Mouse (Mus musculus): ENCODE data around the gene Ip6k3. TPM values are rescaled to one million over a fixed set of nuclear protein-coding genes. Genes with fewer than 3 reads are reported as not detected.

Ip6k3 gene
- 0.07 and 0.11 TPM in 2 replicates for polyA plus RNA-seq (2015; fragmentation: Nextera tagmentation; extraction: Ambion mirVana)

GRCm38 (mm10) chr17:27167545-27167944 is at the start of gene Ip6k3:
Gene Ip6k3 (minus strand): TSS chr17:27167795.
- H3K36me3 ChIP-seq: no peaks in the 10 kb centered on the region
- H3K27ac ChIP-seq: no peak within 1 kb of the TSS
- H3K4me2 ChIP-seq: no peak within 1 kb of the TSS
- H3K9ac ChIP-seq: no peak within 1 kb of the TSS
- no peaks in the 10 kb centered on the region for H3K4me1 ChIP-seq
- WGBS: 42% methylated on average over 4 of the region's 4 CpGs
- no peaks in the 10 kb centered on the region for H3K27me3 ChIP-seq
- H3K9me3 ChIP-seq: no peaks in the 10 kb centered on the region
- H3K4me3 ChIP-seq: no peak within 1 kb of the TSS
- ATAC-seq (ENCODE audit: borderline replicate concordance, extremely low read depth, low FRiP score, low TSS enrichment): no peak

GRCm38 (mm10) chr17:27212768-27213525 is 45.4 kb upstream of the Ip6k3 start:
- Histone ChIP-seq H3K9ac (no peak overlapping the region), H3K27ac (no peak overlapping the region), H3K9me3 (no peaks in the 10 kb centered on the region), H3K4me3 (no peak overlapping the region), H3K4me2 (no peak overlapping the region), H3K27me3 (peaks cover 7% of the 10 kb centered on the region), H3K36me3 (no peaks in the 10 kb centered on the region), H3K4me1 (0 out of 2 replicates have a peak, but pooled peaks cover 3% of the 10 kb centered on the region)
- peak; percentile 75; the same call in 1 of the 2 replicates for ATAC-seq (ENCODE audit: borderline replicate concordance, extremely low read depth, low FRiP score, low TSS enrichment)
- WGBS: 8% methylated on average over 11 of the region's 11 CpGs

GRCm38 (mm10) chr17:27212006-27212405 is 44.4 kb upstream of the Ip6k3 start:
- H3K27ac ChIP-seq: no peak overlapping the region
- 44% methylated on average over 6 of the region's 6 CpGs for WGBS
- 0 out of 2 replicates have a peak, but pooled peaks cover 3% of the 10 kb centered on the region for H3K4me1 ChIP-seq
- H3K9me3 ChIP-seq: no peaks in the 10 kb centered on the region
- H3K27me3 ChIP-seq: peaks cover 7% of the 10 kb centered on the region
- no peak overlapping the region for H3K9ac ChIP-seq
- H3K4me2 ChIP-seq: no peak overlapping the region
- no peak overlapping the region for H3K4me3 ChIP-seq
- ATAC-seq (ENCODE audit: borderline replicate concordance, extremely low read depth, low FRiP score, low TSS enrichment): no peak
- no peaks in the 10 kb centered on the region for H3K36me3 ChIP-seq

GRCm38 (mm10) chr17:27207113-27207707 is 39.6 kb upstream of the Ip6k3 start:
- H3K36me3 ChIP-seq: no peaks in the 10 kb centered on the region
- peaks cover 12% of the 10 kb centered on the region for H3K4me1 ChIP-seq
- no peak overlapping the region for H3K4me2 ChIP-seq
- ATAC-seq (ENCODE audit: borderline replicate concordance, extremely low read depth, low FRiP score, low TSS enrichment): no peak
- H3K27me3 ChIP-seq: peaks cover 7% of the 10 kb centered on the region
- no peak overlapping the region for H3K4me3 ChIP-seq
- H3K9me3 ChIP-seq: no peaks in the 10 kb centered on the region
- no peak overlapping the region for H3K27ac ChIP-seq
- 22% methylated on average over 11 of the region's 11 CpGs for WGBS
- H3K9ac ChIP-seq: no peak overlapping the region

GRCm38 (mm10) chr17:27204075-27204909 is 36.7 kb upstream of the Ip6k3 start, which contains the start of gene Lemd2:
Gene Lemd2 (minus strand): TSS chr17:27204469.
- WGBS: 3% methylated on average over 80 of the region's 97 CpGs
- H3K4me2 ChIP-seq: peak within 1 kb of the TSS; percentile 87
- H3K27ac ChIP-seq: peak within 1 kb of the TSS; percentile 95
- no peaks in the 10 kb centered on the region for H3K27me3 ChIP-seq
- H3K36me3 ChIP-seq: peaks cover 28% of the 10 kb centered on the region
- peaks cover 17% of the 10 kb centered on the region for H3K4me1 ChIP-seq
- H3K9me3 ChIP-seq: no peaks in the 10 kb centered on the region
- peak within 1 kb of the TSS; percentile 96 for H3K9ac ChIP-seq
- ATAC-seq (ENCODE audit: borderline replicate concordance, extremely low read depth, low FRiP score, low TSS enrichment): peak; percentile 95
- peak within 1 kb of the TSS; percentile 96 for H3K4me3 ChIP-seq

GRCm38 (mm10) chr17:27203358-27204074 is 35.9 kb upstream of the Ip6k3 start:
- Histone ChIP-seq H3K27ac (peak overlapping the region; percentile 95), H3K27me3 (no peaks in the 10 kb centered on the region), H3K36me3 (peaks cover 32% of the 10 kb centered on the region), H3K9ac (peak overlapping the region; percentile 96), H3K4me3 (peak overlapping the region; percentile 96), H3K4me2 (peak overlapping the region; percentile 87), H3K4me1 (peaks cover 17% of the 10 kb centered on the region), H3K9me3 (no peaks in the 10 kb centered on the region)
- under 1% methylated on average over 53 of the region's 74 CpGs for WGBS
- ATAC-seq (ENCODE audit: borderline replicate concordance, extremely low read depth, low FRiP score, low TSS enrichment): peak; percentile 25; the same call in 1 of the 2 replicates

GRCm38 (mm10) chr17:27202919-27203357 is 35.3 kb upstream of the Ip6k3 start:
- WGBS: 30% methylated on average over 14 of the region's 14 CpGs
- H3K9me3 ChIP-seq: no peaks in the 10 kb centered on the region
- H3K27me3 ChIP-seq: no peaks in the 10 kb centered on the region
- peak overlapping the region; percentile 95 for H3K27ac ChIP-seq
- peaks cover 37% of the 10 kb centered on the region for H3K36me3 ChIP-seq
- H3K9ac ChIP-seq: peak overlapping the region; percentile 96
- H3K4me3 ChIP-seq: peak overlapping the region; percentile 96
- peak overlapping the region; percentile 87 for H3K4me2 ChIP-seq
- ATAC-seq (ENCODE audit: borderline replicate concordance, extremely low read depth, low FRiP score, low TSS enrichment): no peak
- peaks cover 17% of the 10 kb centered on the region for H3K4me1 ChIP-seq

- H3K27ac ChIP-seq: no peak overlapping the region
- H3K4me1 ChIP-seq: peaks cover 17% of the 10 kb centered on the region
- H3K9ac ChIP-seq: no peak overlapping the region
- H3K4me2 ChIP-seq: no peak overlapping the region
- no peaks in the 10 kb centered on the region for H3K9me3 ChIP-seq
- no peak overlapping the region for H3K4me3 ChIP-seq
- H3K27me3 ChIP-seq: no peaks in the 10 kb centered on the region
- 82% methylated on average over 2 of the region's 2 CpGs for WGBS
- peaks cover 42% of the 10 kb centered on the region for H3K36me3 ChIP-seq
- no peak for ATAC-seq (ENCODE audit: borderline replicate concordance, extremely low read depth, low FRiP score, low TSS enrichment)
These were observed 34.4 kb upstream of the Ip6k3 start for GRCm38 (mm10) chr17:27201981-27202380.

- H3K27ac ChIP-seq: no peak overlapping the region
- no peak overlapping the region for H3K9ac ChIP-seq
- no peak overlapping the region for H3K4me2 ChIP-seq
- peaks cover 44% of the 10 kb centered on the region for H3K36me3 ChIP-seq
- no peaks in the 10 kb centered on the region for H3K9me3 ChIP-seq
- ATAC-seq (ENCODE audit: borderline replicate concordance, extremely low read depth, low FRiP score, low TSS enrichment): no peak
- H3K4me1 ChIP-seq: peaks cover 17% of the 10 kb centered on the region
- H3K27me3 ChIP-seq: no peaks in the 10 kb centered on the region
- no peak overlapping the region for H3K4me3 ChIP-seq
- WGBS: 49% methylated on average over 11 of the region's 11 CpGs
These were observed 33.2 kb upstream of the Ip6k3 start for GRCm38 (mm10) chr17:27200801-27201200.

- ATAC-seq (ENCODE audit: borderline replicate concordance, extremely low read depth, low FRiP score, low TSS enrichment): no peak
- H3K9ac ChIP-seq: no peak overlapping the region
- H3K4me2 ChIP-seq: no peak overlapping the region
- 75% methylated on average over 7 of the region's 7 CpGs for WGBS
- H3K27me3 ChIP-seq: no peaks in the 10 kb centered on the region
- H3K4me3 ChIP-seq: no peak overlapping the region
- H3K36me3 ChIP-seq: peaks cover 53% of the 10 kb centered on the region
- no peak overlapping the region for H3K27ac ChIP-seq
- no peaks in the 10 kb centered on the region for H3K9me3 ChIP-seq
- peaks cover 17% of the 10 kb centered on the region for H3K4me1 ChIP-seq
These were observed 32.3 kb upstream of the Ip6k3 start for GRCm38 (mm10) chr17:27199864-27200263.

GRCm38 (mm10) chr17:27199205-27199604 is 31.6 kb upstream of the Ip6k3 start:
- Histone ChIP-seq H3K27me3 (no peaks in the 10 kb centered on the region), H3K9ac (no peak overlapping the region), H3K4me3 (no peak overlapping the region), H3K9me3 (no peaks in the 10 kb centered on the region), H3K4me1 (peaks cover 17% of the 10 kb centered on the region), H3K27ac (no peak overlapping the region), H3K4me2 (no peak overlapping the region), H3K36me3 (peaks cover 60% of the 10 kb centered on the region)
- WGBS: 93% methylated on average over 9 of the region's 9 CpGs
- ATAC-seq (ENCODE audit: borderline replicate concordance, extremely low read depth, low FRiP score, low TSS enrichment): no peak
